Mouse (Mus musculus): Measurements from ENCODE around the gene Slc38a9. TPM values are rescaled to one million over a fixed set of nuclear protein-coding genes. Genes with fewer than 3 reads are reported as not detected.

Gene Slc38a9
- total RNA-seq, 1 experiment = 13.1 TPM

DNA sequence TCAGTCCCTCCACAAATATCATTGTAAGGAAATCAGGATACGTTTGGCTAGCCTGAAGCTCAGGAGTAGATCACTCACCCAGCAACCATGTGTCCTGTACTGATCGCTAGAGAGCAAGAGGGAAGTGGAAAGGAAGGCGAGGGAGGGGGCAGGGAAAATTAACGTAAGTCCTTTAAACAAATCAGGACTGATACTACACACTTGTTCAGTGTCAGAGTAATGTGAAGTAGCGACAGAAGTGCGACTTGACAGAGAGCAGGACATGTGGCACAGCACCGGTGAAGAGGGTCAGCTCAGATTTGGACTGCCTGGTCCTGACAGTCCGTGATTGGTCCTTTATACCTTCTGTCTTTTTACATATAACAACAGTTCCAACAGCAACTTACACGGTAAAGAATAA, 6.7 kb downstream of the Slc38a9 start:
- H3K27ac ChIP-seq (ENCODE audit: insufficient read depth, low read depth, low read length, poor library complexity, severe bottlenecking) = no peak overlapping the region
- no peaks in the 10 kb centered on the region for H3K4me1 ChIP-seq (ENCODE audit: control insufficient read depth in 2 of 2, insufficient read depth in 2 of 2, low read length in 2 of 2, poor library complexity in 1 of 2)
- DNase-seq (ENCODE audit: low read depth, low spot score) = no peak
- no peak overlapping the region for H3K9ac ChIP-seq (ENCODE audit: insufficient read depth, low read depth, low read length, poor library complexity, severe bottlenecking)
- in situ Hi-C loops (cut with MboI; ENCODE audit: low sequenced_read_pairs in 2 of 2, unreplicated experiment in 2 of 2) = no loop called here
- TF ChIP-seq ZNF384 (IDR thresholded peaks at IDR 0.05; ENCODE audit: low read depth, low read length) (no peak), MAFK (IDR thresholded peaks at IDR 0.05; ENCODE audit: insufficient read depth, low read depth, low read length) (no peak)
- no peaks in the 10 kb centered on the region for H3K9me3 ChIP-seq (ENCODE audit: control insufficient read depth, insufficient read depth, low read depth, low read length)
- no peaks in the 10 kb centered on the region; the same call in none of the 2 replicates for H3K36me3 ChIP-seq (ENCODE audit: control insufficient read depth, insufficient read depth, low read length, poor library complexity, severe bottlenecking)
- no peak overlapping the region for H3K4me3 ChIP-seq (ENCODE audit: insufficient read depth in 1 of 2, low read depth in 1 of 2, low read length in 2 of 2, poor library complexity in 1 of 2, severe bottlenecking in 1 of 2)

DNA sequence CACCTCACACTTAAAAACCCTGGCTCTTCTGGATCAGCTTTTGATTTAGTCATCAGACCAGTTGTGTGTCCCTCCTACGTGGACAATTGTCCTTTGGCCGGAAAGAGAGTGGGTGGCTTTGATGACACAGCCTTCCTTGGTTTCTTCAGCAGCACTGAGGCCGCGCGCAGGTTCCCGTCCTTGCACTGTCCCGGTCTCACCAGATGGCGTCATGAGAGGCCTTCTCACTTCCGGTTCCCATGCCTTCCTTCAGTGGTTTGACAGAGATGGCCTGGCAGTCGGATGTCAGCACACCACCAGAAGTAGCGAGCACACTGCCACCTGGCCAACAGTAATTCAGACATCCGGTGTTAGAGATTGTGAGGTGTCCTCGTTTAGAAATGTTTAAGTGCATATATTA, 11.2 kb downstream of the Slc38a9 start:
- Histone ChIP-seq H3K36me3 (ENCODE audit: control insufficient read depth, insufficient read depth, low read length, poor library complexity, severe bottlenecking) (no peaks in the 10 kb centered on the region; the same call in none of the 2 replicates), H3K9ac (ENCODE audit: insufficient read depth, low read depth, low read length, poor library complexity, severe bottlenecking) (no peak overlapping the region), H3K27ac (ENCODE audit: insufficient read depth, low read depth, low read length, poor library complexity, severe bottlenecking) (no peak overlapping the region), H3K9me3 (ENCODE audit: control insufficient read depth, insufficient read depth, low read depth, low read length) (no peaks in the 10 kb centered on the region), H3K4me3 (ENCODE audit: insufficient read depth in 1 of 2, low read depth in 1 of 2, low read length in 2 of 2, poor library complexity in 1 of 2, severe bottlenecking in 1 of 2) (no peak overlapping the region), H3K4me1 (ENCODE audit: control insufficient read depth in 2 of 2, insufficient read depth in 2 of 2, low read length in 2 of 2, poor library complexity in 1 of 2) (no peaks in the 10 kb centered on the region)
- in situ Hi-C loops (cut with MboI; ENCODE audit: low sequenced_read_pairs in 2 of 2, unreplicated experiment in 2 of 2) = loop anchor here in 1 of 2 experiments (10.0 kb wide), 1 partner anchor 183 kb away; no protein-coding TSS in a partner anchor
- TF ChIP-seq CHD2 (IDR thresholded peaks at IDR 0.05; ENCODE audit: low read depth, low read length) (no peak), ZC3H11A (IDR thresholded peaks at IDR 0.05; ENCODE audit: borderline replicate concordance, low read depth, low read length) (no peak), HCFC1 (IDR thresholded peaks at IDR 0.05; ENCODE audit: borderline replicate concordance, insufficient read depth, low read length) (no peak), MAFK (IDR thresholded peaks at IDR 0.05; ENCODE audit: insufficient read depth, low read depth, low read length) (no peak), ZNF384 (IDR thresholded peaks at IDR 0.05; ENCODE audit: low read depth, low read length) (no peak)
- no peak for DNase-seq (ENCODE audit: low read depth, low spot score)

DNA sequence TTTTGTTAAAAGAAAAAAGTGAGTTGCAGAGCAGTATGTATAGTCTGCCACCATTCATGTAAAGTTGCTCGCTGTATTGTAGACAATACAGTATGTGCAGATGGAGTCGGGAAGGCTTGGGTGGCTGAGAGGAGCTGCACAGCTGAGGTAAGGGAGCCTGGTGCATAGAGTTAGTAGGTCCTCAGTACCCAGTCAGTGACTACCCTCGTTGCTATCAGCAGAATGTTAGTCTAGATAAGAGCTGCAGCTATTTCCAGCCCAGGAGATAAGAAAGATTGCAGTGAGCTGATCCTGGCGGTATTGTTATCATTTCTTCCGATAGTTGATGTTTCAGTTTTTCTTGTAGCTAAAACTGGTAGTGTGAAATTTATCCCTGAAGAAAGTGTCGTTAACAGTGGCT, 12.2 kb downstream of the Slc38a9 start:
- no peaks in the 10 kb centered on the region; the same call in none of the 2 replicates for H3K36me3 ChIP-seq (ENCODE audit: control insufficient read depth, insufficient read depth, low read length, poor library complexity, severe bottlenecking)
- no peak overlapping the region for H3K4me3 ChIP-seq (ENCODE audit: insufficient read depth in 1 of 2, low read depth in 1 of 2, low read length in 2 of 2, poor library complexity in 1 of 2, severe bottlenecking in 1 of 2)
- no peaks in the 10 kb centered on the region for H3K4me1 ChIP-seq (ENCODE audit: control insufficient read depth in 2 of 2, insufficient read depth in 2 of 2, low read length in 2 of 2, poor library complexity in 1 of 2)
- no peaks in the 10 kb centered on the region for H3K9me3 ChIP-seq (ENCODE audit: control insufficient read depth, insufficient read depth, low read depth, low read length)
- no peak overlapping the region for H3K27ac ChIP-seq (ENCODE audit: insufficient read depth, low read depth, low read length, poor library complexity, severe bottlenecking)
- TF ChIP-seq ZC3H11A (IDR thresholded peaks at IDR 0.05; ENCODE audit: borderline replicate concordance, low read depth, low read length) = no peak
- no peak for TF ChIP-seq HCFC1 (IDR thresholded peaks at IDR 0.05; ENCODE audit: borderline replicate concordance, insufficient read depth, low read length)
- no peak for TF ChIP-seq MAFK (IDR thresholded peaks at IDR 0.05; ENCODE audit: insufficient read depth, low read depth, low read length)
- no peak for TF ChIP-seq ZNF384 (IDR thresholded peaks at IDR 0.05; ENCODE audit: low read depth, low read length)
- no peak for TF ChIP-seq CHD2 (IDR thresholded peaks at IDR 0.05; ENCODE audit: low read depth, low read length)
- in situ Hi-C loops (cut with MboI; ENCODE audit: low sequenced_read_pairs in 2 of 2, unreplicated experiment in 2 of 2) = loop anchor here in 1 of 2 experiments (10.0 kb wide), 1 partner anchor 182 kb away; no protein-coding TSS in a partner anchor
- DNase-seq (ENCODE audit: low read depth, low spot score) = no peak
- H3K9ac ChIP-seq (ENCODE audit: insufficient read depth, low read depth, low read length, poor library complexity, severe bottlenecking) = no peak overlapping the region

DNA sequence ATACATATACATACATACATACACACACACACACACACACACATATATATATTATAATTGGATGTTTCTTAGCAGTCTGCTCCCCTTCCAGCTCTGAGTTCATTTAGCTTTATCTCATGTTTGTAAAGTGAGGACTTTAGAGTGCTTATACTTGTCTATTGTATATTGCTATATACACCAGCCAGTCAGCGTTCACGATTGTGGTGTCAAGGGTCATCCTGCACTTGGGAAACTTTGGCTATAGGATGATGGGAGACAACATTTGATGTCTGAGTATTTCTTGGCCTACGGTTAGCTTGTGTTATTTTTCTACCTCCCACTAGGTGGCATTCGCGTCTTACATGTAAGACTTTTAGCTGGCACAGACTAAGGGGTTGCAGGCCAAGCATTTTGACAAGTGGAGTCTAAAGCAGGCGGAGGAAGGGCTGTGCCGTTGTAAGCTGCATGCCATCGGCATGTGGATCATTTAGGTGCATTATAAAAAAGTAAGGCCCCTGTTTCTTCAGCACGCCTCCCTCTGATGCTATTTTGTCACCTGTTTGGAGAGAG, 13.4 kb downstream of the Slc38a9 start:
- Histone ChIP-seq H3K27ac (ENCODE audit: insufficient read depth, low read depth, low read length, poor library complexity, severe bottlenecking) (no peak overlapping the region), H3K4me1 (ENCODE audit: control insufficient read depth in 2 of 2, insufficient read depth in 2 of 2, low read length in 2 of 2, poor library complexity in 1 of 2) (no peaks in the 10 kb centered on the region), H3K4me3 (ENCODE audit: insufficient read depth in 1 of 2, low read depth in 1 of 2, low read length in 2 of 2, poor library complexity in 1 of 2, severe bottlenecking in 1 of 2) (no peak overlapping the region), H3K36me3 (ENCODE audit: control insufficient read depth, insufficient read depth, low read length, poor library complexity, severe bottlenecking) (no peaks in the 10 kb centered on the region; the same call in none of the 2 replicates), H3K9me3 (ENCODE audit: control insufficient read depth, insufficient read depth, low read depth, low read length) (no peaks in the 10 kb centered on the region), H3K9ac (ENCODE audit: insufficient read depth, low read depth, low read length, poor library complexity, severe bottlenecking) (no peak overlapping the region)
- DNase-seq (ENCODE audit: low read depth, low spot score) = peak; percentile 56
- TF ChIP-seq HCFC1 (IDR thresholded peaks at IDR 0.05; ENCODE audit: borderline replicate concordance, insufficient read depth, low read length) = no peak
- peak; percentile 88 for TF ChIP-seq ZC3H11A (IDR thresholded peaks at IDR 0.05; ENCODE audit: borderline replicate concordance, low read depth, low read length)
- in situ Hi-C loops (cut with MboI; ENCODE audit: low sequenced_read_pairs in 2 of 2, unreplicated experiment in 2 of 2) = loop anchor here in 1 of 2 experiments (10.0 kb wide), 1 partner anchor 181 kb away; no protein-coding TSS in a partner anchor

DNA sequence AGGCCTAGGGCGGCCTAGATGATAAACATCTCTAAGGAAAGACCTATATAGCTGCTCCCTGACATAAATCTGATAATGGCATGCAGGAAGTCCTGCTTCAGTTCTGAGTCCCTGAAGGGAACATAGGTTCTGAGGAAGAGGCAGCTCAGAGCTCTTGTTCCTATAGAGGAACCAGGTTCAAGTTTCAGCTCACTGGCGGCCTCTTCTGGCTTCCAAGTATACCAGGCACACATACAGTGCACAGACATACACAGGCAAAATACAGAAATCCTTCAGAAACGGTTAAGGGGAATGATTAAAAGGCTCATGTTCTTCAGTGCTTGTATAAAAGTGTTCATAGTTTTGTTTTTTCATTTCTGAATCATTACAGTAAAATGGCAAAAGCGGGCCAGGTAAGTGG, 17.6 kb downstream of the Slc38a9 start:
- no peaks in the 10 kb centered on the region; the same call in 1 of the 2 replicates for H3K36me3 ChIP-seq (ENCODE audit: control insufficient read depth, insufficient read depth, low read length, poor library complexity, severe bottlenecking)
- H3K4me1 ChIP-seq (ENCODE audit: control insufficient read depth in 2 of 2, insufficient read depth in 2 of 2, low read length in 2 of 2, poor library complexity in 1 of 2) = no peaks in the 10 kb centered on the region
- H3K27ac ChIP-seq (ENCODE audit: insufficient read depth, low read depth, low read length, poor library complexity, severe bottlenecking) = no peak overlapping the region
- TF ChIP-seq HCFC1 (IDR thresholded peaks at IDR 0.05; ENCODE audit: borderline replicate concordance, insufficient read depth, low read length) (no peak), MAFK (IDR thresholded peaks at IDR 0.05; ENCODE audit: insufficient read depth, low read depth, low read length) (no peak), CHD2 (IDR thresholded peaks at IDR 0.05; ENCODE audit: low read depth, low read length) (no peak), ZNF384 (IDR thresholded peaks at IDR 0.05; ENCODE audit: low read depth, low read length) (no peak), ZC3H11A (IDR thresholded peaks at IDR 0.05; ENCODE audit: borderline replicate concordance, low read depth, low read length) (no peak)
- in situ Hi-C loops (cut with MboI; ENCODE audit: low sequenced_read_pairs in 2 of 2, unreplicated experiment in 2 of 2) = loop anchor here in 1 of 2 experiments (10.0 kb wide), 1 partner anchor 177 kb away; no protein-coding TSS in a partner anchor
- peak; percentile 36 for DNase-seq (ENCODE audit: low read depth, low spot score)
- H3K9ac ChIP-seq (ENCODE audit: insufficient read depth, low read depth, low read length, poor library complexity, severe bottlenecking) = no peak overlapping the region
- no peaks in the 10 kb centered on the region for H3K9me3 ChIP-seq (ENCODE audit: control insufficient read depth, insufficient read depth, low read depth, low read length)
- no peak overlapping the region for H3K4me3 ChIP-seq (ENCODE audit: insufficient read depth in 1 of 2, low read depth in 1 of 2, low read length in 2 of 2, poor library complexity in 1 of 2, severe bottlenecking in 1 of 2)
